Mouse (Mus musculus) CH12.LX (cell line): ENCODE measurements around the gene Gclm. TPM values are rescaled to one million over a fixed set of nuclear protein-coding genes. Genes with fewer than 3 reads are reported as not detected.
A peak's percentile ranks its signal among the peaks of the same experiment; 100 is the strongest.

Source experiments
- DNase-seq: peaks from one replicate; pipeline ENCODE4 v3.0.0-alpha.2; 2013; ENCODE audit errors: extremely low read depth
- H3K27ac ChIP-seq: 2 replicates; pipeline ENCODE4 v1.5.1; 2012; ENCODE audit warnings: low read depth, mild to moderate bottlenecking, control low read depth, moderate library complexity; ENCODE audit not compliant: insufficient read depth
- H3K27me3 ChIP-seq: replicated peaks from 2 replicates; pipeline ENCODE3; 2012; ENCODE audit warnings: inconsistent platforms
- H3K36me3 ChIP-seq, 2 experiments: replicated peaks in 1 of 2; 2 replicates each; pipeline versions ENCODE3 to v1.6.1; 2012; ENCODE audit warnings: inconsistent platforms in 1 of 2, low read length in 1 of 2, mild to moderate bottlenecking in 1 of 2, mixed read lengths in 1 of 2, moderate library complexity in 1 of 2; ENCODE audit not compliant: control insufficient read depth in 1 of 2, insufficient read depth in 1 of 2
- H3K4me1 ChIP-seq, 2 experiments: 2 replicates each; pipeline ENCODE4 v1.6.1; 2012; ENCODE audit warnings: inconsistent platforms in 1 of 2, moderate library complexity in 1 of 2; ENCODE audit not compliant: insufficient read depth in 2 of 2, control insufficient read depth in 1 of 2
- H3K4me2 ChIP-seq: 2 replicates; pipeline ENCODE4 v1.6.1; 2012; ENCODE audit warnings: low read depth, mild to moderate bottlenecking, control low read depth; ENCODE audit not compliant: poor library complexity, insufficient read depth, severe bottlenecking
- H3K4me3 ChIP-seq, 3 experiments: fragments of 150-350 bp in 1 of 3; sonication (generic) in 1 of 3; replicated peaks in 1 of 3; 2 replicates each; pipeline versions ENCODE3 to v1.5.1; 2011 to 2012; ENCODE audit warnings: low read depth in 2 of 3, low read length in 2 of 3, mild to moderate bottlenecking in 2 of 3, moderate library complexity in 2 of 3, control low read depth in 1 of 3, improper control_type of control experiment in 1 of 3, inconsistent platforms in 1 of 3, mixed read lengths in 1 of 3; ENCODE audit not compliant: poor library complexity in 1 of 3
- H3K79me2 ChIP-seq: replicated peaks from 2 replicates; pipeline ENCODE4 v1.6.1; 2012; ENCODE audit warnings: mild to moderate bottlenecking, moderate library complexity; ENCODE audit not compliant: control insufficient read depth, poor library complexity, insufficient read depth, severe bottlenecking; ENCODE audit errors: extremely low read depth
- H3K9ac ChIP-seq: 2 replicates; pipeline ENCODE4 v1.6.1; 2012; ENCODE audit warnings: low read depth, mild to moderate bottlenecking, control low read depth, moderate library complexity; ENCODE audit not compliant: insufficient read depth
- H3K9me3 ChIP-seq: replicated peaks from 2 replicates; pipeline ENCODE3; 2012; ENCODE audit warnings: low read length, inconsistent platforms, mixed read lengths
- CHD1 ChIP-seq: IDR thresholded peaks from 2 replicates; pipeline ENCODE4 v1.6.1; 2012; ENCODE audit warnings: low read depth, low read length, improper control_type of control experiment, inconsistent platforms
- CTCF ChIP-seq, 2 experiments: IDR thresholded peaks in 1 of 2; conservative IDR thresholded peaks in 1 of 2; 2 replicates each; pipeline ENCODE4 v1.5.1; 2011 to 2012; ENCODE audit warnings: low read depth in 2 of 2, low read length in 2 of 2, improper control_type of control experiment in 1 of 2, inconsistent platforms in 1 of 2, mild to moderate bottlenecking in 1 of 2, moderate library complexity in 1 of 2
- EP300 ChIP-seq: IDR thresholded peaks from 2 replicates; pipeline ENCODE4 v1.6.1; 2011; ENCODE audit warnings: low read length, improper control_type of control experiment
- ETS1 ChIP-seq: conservative IDR thresholded peaks from 2 replicates; pipeline ENCODE4 v1.6.1; 2012; ENCODE audit warnings: low read depth, mild to moderate bottlenecking, inconsistent platforms, low read length, improper control_type of control experiment, moderate library complexity
- HCFC1 ChIP-seq: IDR thresholded peaks from 2 replicates; pipeline ENCODE4 v1.6.1; 2012; ENCODE audit warnings: low read depth, mild to moderate bottlenecking, inconsistent platforms, low read length, improper control_type of control experiment
- JUND ChIP-seq: conservative IDR thresholded peaks from 2 replicates; pipeline ENCODE4 v1.6.1; 2011; ENCODE audit warnings: low read depth, low read length, improper control_type of control experiment
- KAT2A ChIP-seq: IDR thresholded peaks from 2 replicates; pipeline ENCODE4 v1.6.1; 2012; ENCODE audit warnings: low read length, improper control_type of control experiment, inconsistent platforms; ENCODE audit not compliant: insufficient replicate concordance
- MAX ChIP-seq: IDR thresholded peaks from 2 replicates; pipeline ENCODE4 v1.6.1; 2011; ENCODE audit warnings: low read length, improper control_type of control experiment
- MAZ ChIP-seq: IDR thresholded peaks from 2 replicates; pipeline ENCODE4 v1.6.1; 2012; ENCODE audit warnings: low read depth, mild to moderate bottlenecking, inconsistent platforms, low read length, improper control_type of control experiment, moderate library complexity
- MXI1 ChIP-seq: IDR thresholded peaks from 2 replicates; pipeline ENCODE4 v1.6.1; 2011; ENCODE audit warnings: mild to moderate bottlenecking, low read depth, low read length, improper control_type of control experiment
- MYC ChIP-seq: IDR thresholded peaks from 2 replicates; pipeline ENCODE4 v1.6.1; 2011; ENCODE audit warnings: low read depth, mild to moderate bottlenecking, improper control_type of control experiment, low read length
- NELFE ChIP-seq: IDR thresholded peaks from 2 replicates; pipeline ENCODE4 v1.6.1; 2011; ENCODE audit warnings: low read depth, low read length, improper control_type of control experiment
- PAX5 ChIP-seq: IDR thresholded peaks from 2 replicates; pipeline ENCODE4 v1.6.1; 2012; ENCODE audit warnings: low read length, inconsistent platforms, mixed read lengths
- POLR2A ChIP-seq: IDR thresholded peaks from 2 replicates; pipeline ENCODE4 v1.6.1; 2011; ENCODE audit warnings: low read depth, mild to moderate bottlenecking, improper control_type of control experiment, low read length
- RAD21 ChIP-seq: IDR thresholded peaks from 2 replicates; pipeline ENCODE4 v1.6.1; 2011; ENCODE audit warnings: low read depth, mild to moderate bottlenecking, low read length, improper control_type of control experiment, moderate library complexity
- SIN3A ChIP-seq: IDR thresholded peaks from 2 replicates; pipeline ENCODE4 v1.6.1; 2012; ENCODE audit warnings: low read length, improper control_type of control experiment, inconsistent platforms
- SMC3 ChIP-seq: IDR thresholded peaks from 2 replicates; pipeline ENCODE4 v1.6.1; 2011; ENCODE audit warnings: low read depth, low read length, improper control_type of control experiment
- TBP ChIP-seq: conservative IDR thresholded peaks from 2 replicates; pipeline ENCODE4 v1.6.1; 2011; ENCODE audit warnings: low read depth, low read length, improper control_type of control experiment
- UBTF ChIP-seq: IDR thresholded peaks from 2 replicates; pipeline ENCODE4 v1.6.1; 2012; ENCODE audit warnings: low read depth, mild to moderate bottlenecking, inconsistent platforms, low read length, improper control_type of control experiment, moderate library complexity
- USF2 ChIP-seq: conservative IDR thresholded peaks from 2 replicates; pipeline ENCODE4 v1.6.1; 2011; ENCODE audit warnings: low read depth, low read length, improper control_type of control experiment
- ZKSCAN1 ChIP-seq: IDR thresholded peaks from 2 replicates; pipeline ENCODE4 v1.6.1; 2012; ENCODE audit warnings: low read depth, inconsistent platforms, low read length, improper control_type of control experiment, borderline replicate concordance
- dilution Hi-C: fragments of 300-500 bp; cut with MboI; formaldehyde crosslinking; loops from 2 replicates; pipeline ENCODE4 v1.14.3; 2020; ENCODE audit warnings: low sequenced_read_pairs; ENCODE audit not compliant: extremely low pct_unique_long_range_greater_than_20kb, extremely low pct_ligation_motif_present
- in situ Hi-C: fragments of 300-500 bp; cut with MboI; formaldehyde crosslinking; loops from 3 replicates; pipeline ENCODE4 v1.14.3; 2019; ENCODE audit warnings: low sequenced_read_pairs, low pct_ligation_motif_present, low pct_unique_long_range_greater_than_20kb, mixed read lengths
- polyA plus RNA-seq: library from polyadenylated mRNA; unstranded; fragments of >175 nt; gene quantifications from 2 replicates; pipeline ENCODE4 v1.2.1, GENCODE M21; 2012; ENCODE audit warnings: low read depth; ENCODE audit not compliant: insufficient read length
- total RNA-seq, 2 experiments: library from RNA; depleted of rRNA; stranded (reverse); fragments of 300-350 nt in 1 of 2; fragments of >200 nt in 1 of 2; gene quantifications; 2 replicates each; pipeline ENCODE4 v1.2.3; 2012 to 2014

The Gclm gene
- total and polyA plus RNA-seq, 3 experiments, result 26.1 to 195 (median 108) TPM

DNA sequence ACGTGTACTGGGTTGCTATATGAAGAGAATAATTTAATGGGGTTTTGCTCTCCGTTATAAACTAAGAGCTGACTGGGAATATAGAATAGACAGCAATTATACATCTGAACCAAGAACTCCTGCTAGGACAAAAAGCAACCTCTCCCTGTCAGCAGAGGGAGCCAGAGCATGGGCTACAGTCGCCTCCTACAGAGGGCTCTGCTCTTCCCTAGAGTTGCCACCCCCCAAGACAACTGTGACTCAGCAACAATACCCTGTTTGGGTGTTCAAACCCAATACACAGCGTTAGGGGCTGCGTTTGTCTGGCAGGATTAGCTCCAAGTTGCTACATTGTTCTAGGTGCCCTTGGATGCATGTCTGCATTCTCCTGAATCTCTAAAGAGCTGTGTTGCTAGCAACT, 50.2 kb downstream of the Gclm start (continued):
- TF ChIP-seq KAT2A (no peak), ETS1 (0 out of 2 replicates have a peak, but pooled peaks have one; percentile 17), JUND (peak; percentile 46; the same call in 1 of the 2 replicates), RAD21 (peak; percentile 99), CHD1 (no peak), NELFE (peak; percentile 59; the same call in 1 of the 2 replicates), CTCF (conservative IDR thresholded peaks at IDR 0.05 in 1 of 2, IDR thresholded peaks at IDR 0.05 in 1 of 2; ENCODE audit: low read depth in 2 of 2, low read length in 2 of 2) (peak; percentile 55 to 99), PAX5 (no peak), EP300 (no peak), UBTF (no peak)
- TF ChIP-seq, all 38 proteins: peak for 18

DNA sequence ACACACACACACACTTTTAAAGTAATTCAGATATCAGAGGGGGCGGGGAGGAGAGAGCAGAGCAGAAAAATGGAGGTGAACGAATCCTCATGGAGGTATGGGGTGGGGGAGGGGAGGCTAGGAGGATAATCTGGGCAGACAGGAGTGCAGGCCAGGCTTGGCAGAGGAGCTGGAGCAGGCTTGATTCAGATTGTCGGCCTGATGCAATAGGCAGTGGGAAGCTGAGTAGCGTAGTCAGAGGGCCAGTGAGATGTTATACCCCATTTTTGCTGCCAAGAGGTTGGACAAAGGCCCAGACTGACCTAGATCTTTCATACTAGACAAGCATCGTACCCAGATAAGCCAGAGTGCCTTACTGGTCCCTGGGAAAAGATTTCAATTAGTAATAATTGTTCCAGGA, 51.6 kb downstream of the Gclm start:
- Histone ChIP-seq H3K27ac (no peak overlapping the region), H3K9me3 (no peaks in the 10 kb centered on the region), H3K79me2 (no peaks in the 10 kb centered on the region), H3K4me3 (no peak overlapping the region), H3K9ac (no peak overlapping the region), H3K4me1 (peaks cover 9 to 40% of the 10 kb centered on the region in 2 experiments; a peak in 3 of 4 replicates), H3K36me3 (no peaks in the 10 kb centered on the region), H3K4me2 (no peak overlapping the region), H3K27me3 (no peaks in the 10 kb centered on the region)
- dilution Hi-C loops (no loop called here), in situ Hi-C loops (loop anchor here (5.0 to 25.0 kb wide), 2 partner anchors 345 to 615 kb away; partner anchors contain the start of genes 1810037I17Rik and Gm10959)
- no peak for DNase-seq
- TF ChIP-seq MYC (no peak), MAX (no peak), ZKSCAN1 (no peak), USF2 (no peak), SMC3 (no peak), MAZ (no peak), SIN3A (no peak), TBP (no peak), KAT2A (no peak), EP300 (no peak), POLR2A (no peak), MXI1 (no peak), HCFC1 (no peak), CTCF (conservative IDR thresholded peaks at IDR 0.05 in 1 of 2, IDR thresholded peaks at IDR 0.05 in 1 of 2; ENCODE audit: low read depth in 2 of 2, low read length in 2 of 2) (no peak)
